Mouse (Mus musculus) MEL (cell line): ENCODE data around the gene Fdxacb1.

Experiments used
- CHD2 ChIP-seq: IDR thresholded peaks from 2 replicates; pipeline ENCODE4 v1.6.1; 2011; ENCODE audit warnings: low read length, improper control_type of control experiment
- CTCF ChIP-seq, 3 experiments: IDR thresholded peaks in 2 of 3; conservative IDR thresholded peaks in 1 of 3; 2 replicates each; pipeline ENCODE4 v1.5.1; 2011 to 2012; ENCODE audit warnings: low read length in 3 of 3, low read depth in 2 of 3, mild to moderate bottlenecking in 2 of 3, improper control_type of control experiment in 1 of 3, inconsistent platforms in 1 of 3, mixed read lengths in 1 of 3, moderate library complexity in 1 of 3; ENCODE audit not compliant: control insufficient read depth in 1 of 3, insufficient read depth in 1 of 3, poor library complexity in 1 of 3, severe bottlenecking in 1 of 3
- ETS1 ChIP-seq: IDR thresholded peaks from 2 replicates; pipeline ENCODE4 v1.6.1; 2012; ENCODE audit warnings: low read depth, mild to moderate bottlenecking, inconsistent platforms, low read length, improper control_type of control experiment, moderate library complexity
- HCFC1 ChIP-seq: IDR thresholded peaks from 2 replicates; pipeline ENCODE4 v1.6.1; 2012; ENCODE audit warnings: low read depth, mild to moderate bottlenecking, inconsistent platforms, low read length, improper control_type of control experiment, moderate library complexity
- MAFK ChIP-seq: IDR thresholded peaks from 2 replicates; pipeline ENCODE4 v1.6.1; 2011; ENCODE audit warnings: low read depth, mild to moderate bottlenecking, low read length, improper control_type of control experiment, borderline replicate concordance
- MAX ChIP-seq: IDR thresholded peaks from 2 replicates; pipeline ENCODE4 v1.6.1; 2011; ENCODE audit warnings: low read length, improper control_type of control experiment
- NRF1 ChIP-seq: IDR thresholded peaks from 2 replicates; pipeline ENCODE4 v1.6.1; 2014; ENCODE audit warnings: low read depth, mild to moderate bottlenecking, inconsistent platforms, low read length, improper control_type of control experiment, moderate library complexity; ENCODE audit not compliant: poor library complexity, insufficient read depth, severe bottlenecking
- POLR2A ChIP-seq, 2 experiments: IDR thresholded peaks; 2 replicates each; pipeline ENCODE4 v1.6.1; 2011 to 2012; ENCODE audit warnings: low read length in 2 of 2, mild to moderate bottlenecking in 2 of 2, control low read depth in 1 of 2, improper control_type of control experiment in 1 of 2, low read depth in 1 of 2, moderate library complexity in 1 of 2; ENCODE audit not compliant: control insufficient read depth in 1 of 2, insufficient read depth in 1 of 2, poor library complexity in 1 of 2
- POLR2AphosphoS2 ChIP-seq: IDR thresholded peaks from 2 replicates; pipeline ENCODE4 v1.6.1; 2011; ENCODE audit warnings: low read length, improper control_type of control experiment
- TCF12 ChIP-seq: IDR thresholded peaks from 2 replicates; pipeline ENCODE4 v1.6.1; 2014; ENCODE audit warnings: low read depth, mild to moderate bottlenecking, inconsistent platforms, low read length, improper control_type of control experiment, moderate library complexity
- UBTF ChIP-seq: IDR thresholded peaks from 2 replicates; pipeline ENCODE4 v1.6.1; 2012; ENCODE audit warnings: low read depth, mild to moderate bottlenecking, inconsistent platforms, low read length, improper control_type of control experiment, moderate library complexity, borderline replicate concordance; ENCODE audit not compliant: insufficient read depth
- USF1 ChIP-seq: IDR thresholded peaks from 2 replicates; pipeline ENCODE4 v1.6.1; 2014; ENCODE audit warnings: low read depth, mild to moderate bottlenecking, inconsistent platforms, low read length, improper control_type of control experiment, moderate library complexity
- USF2 ChIP-seq, 2 experiments: IDR thresholded peaks; 2 replicates each; pipeline ENCODE4 v1.6.1; 2011 to 2012; ENCODE audit warnings: improper control_type of control experiment in 2 of 2, low read length in 2 of 2, borderline replicate concordance in 1 of 2, inconsistent platforms in 1 of 2, low read depth in 1 of 2, mild to moderate bottlenecking in 1 of 2; ENCODE audit not compliant: insufficient read depth in 1 of 2
- ZNF384 ChIP-seq: IDR thresholded peaks from 2 replicates; pipeline ENCODE4 v1.6.1; 2012; ENCODE audit warnings: low read depth, mild to moderate bottlenecking, inconsistent platforms, low read length, improper control_type of control experiment

DNA sequence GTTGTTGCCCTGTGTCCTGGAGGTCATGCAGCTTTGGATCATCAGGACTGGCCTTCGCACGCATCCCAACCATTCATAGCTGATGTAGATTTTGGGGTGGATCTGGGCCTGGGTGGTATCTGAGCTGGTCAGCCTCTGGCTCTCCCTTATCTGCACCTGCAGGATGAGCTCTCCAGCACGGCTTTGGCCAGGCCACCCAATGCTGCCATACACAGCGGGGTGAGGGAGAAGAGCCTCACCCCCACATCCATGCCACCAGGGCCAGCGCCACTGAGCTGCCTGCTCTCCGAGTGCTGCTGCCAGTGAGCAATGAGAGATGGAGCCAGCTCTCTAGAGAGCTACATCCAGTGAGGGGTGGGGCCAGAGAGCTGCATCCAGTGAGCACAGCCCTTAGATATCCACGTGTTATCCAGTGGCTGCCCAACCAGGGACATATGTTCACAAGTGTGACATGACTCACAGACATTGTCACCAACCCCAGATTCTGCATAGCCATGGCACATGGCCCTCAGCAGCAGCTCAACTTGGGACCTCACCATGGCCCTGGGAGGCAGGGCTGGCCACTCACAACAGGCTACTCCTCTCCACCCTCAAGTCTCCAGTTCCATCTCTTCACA lies 35.1 kb downstream of the Fdxacb1 start:
- TF ChIP-seq UBTF (no peak), ETS1 (no peak), HCFC1 (no peak), POLR2A (IDR thresholded peaks at IDR 0.05; ENCODE audit: control insufficient read depth in 1 of 2, insufficient read depth in 1 of 2, low read depth in 1 of 2, low read length in 2 of 2, poor library complexity in 1 of 2) (no peak), POLR2AphosphoS2 (no peak), MAFK (no peak), ZNF384 (no peak), USF1 (no peak), CTCF (IDR thresholded peaks at IDR 0.05 in 2 of 3, conservative IDR thresholded peaks at IDR 0.05 in 1 of 3; ENCODE audit: control insufficient read depth in 1 of 3, insufficient read depth in 1 of 3, low read depth in 2 of 3, low read length in 3 of 3, poor library complexity in 1 of 3, severe bottlenecking in 1 of 3) (no peak), USF2 (IDR thresholded peaks at IDR 0.05; ENCODE audit: borderline replicate concordance in 1 of 2, insufficient read depth in 1 of 2, low read depth in 1 of 2, low read length in 2 of 2) (no peak), TCF12 (no peak), NRF1 (no peak), MAX (no peak), CHD2 (no peak)
